Mouse (Mus musculus) olfactory bulb, adult 2 months (tissue): Measurements from ENCODE around the gene Szt2.

Experiments used
- CTCF ChIP-seq: fragments of 200-500 bp; IDR thresholded peaks from 2 replicates; pipeline ENCODE4 v1.5.1; 2012; ENCODE audit warnings: low read depth, mild to moderate bottlenecking, low read length, moderate library complexity; ENCODE audit not compliant: insufficient read depth
- POLR2A ChIP-seq: fragments of 200-500 bp; IDR thresholded peaks from 2 replicates; pipeline ENCODE4 v1.6.1; 2012; ENCODE audit warnings: mild to moderate bottlenecking, low read depth, low read length, moderate library complexity; ENCODE audit not compliant: insufficient read depth

- TF ChIP-seq CTCF (no peak), POLR2A (no peak)
Observed at GRCm38 (mm10) chr4:118319706-118320344, 89.2 kb downstream of the Szt2 start.
